Mouse (Mus musculus): ENCODE data around the gene Suds3.

GRCm38 (mm10) chr5:117135869-117136268 is 20.0 kb upstream of the Suds3 start:
- TF ChIP-seq ZNF384 (IDR thresholded peaks at IDR 0.05; ENCODE audit: low read depth, low read length) (no peak), MAFK (IDR thresholded peaks at IDR 0.05; ENCODE audit: insufficient read depth, low read depth, low read length) (no peak), ZC3H11A (IDR thresholded peaks at IDR 0.05; ENCODE audit: borderline replicate concordance, low read depth, low read length) (no peak)
